Mouse (Mus musculus) G1E (cell line): ENCODE data around the gene Lhfpl2.

Source experiments
- CTCF ChIP-seq: IDR thresholded peaks from 2 replicates; pipeline ENCODE4 v1.5.1; 2012; ENCODE audit warnings: low read depth, low read length, inconsistent platforms, mixed read lengths
- GATA1 ChIP-seq: IDR thresholded peaks from 2 replicates; pipeline ENCODE4 v1.6.1; 2012; ENCODE audit warnings: borderline replicate concordance, low read length, inconsistent platforms, mixed read lengths
- GATA2 ChIP-seq: IDR thresholded peaks from 2 replicates; pipeline ENCODE4 v1.6.1; 2012; ENCODE audit warnings: low read depth, low read length, inconsistent platforms, borderline replicate concordance
- POLR2AphosphoS5 ChIP-seq: IDR thresholded peaks from 2 replicates; pipeline ENCODE4 v1.6.1; 2012; ENCODE audit warnings: low read depth, low read length, inconsistent platforms; ENCODE audit not compliant: insufficient replicate concordance
- TAL1 ChIP-seq: conservative IDR thresholded peaks from 2 replicates; pipeline ENCODE4 v1.6.1; 2012; ENCODE audit warnings: low read depth, low read length, inconsistent platforms, mixed read lengths

DNA sequence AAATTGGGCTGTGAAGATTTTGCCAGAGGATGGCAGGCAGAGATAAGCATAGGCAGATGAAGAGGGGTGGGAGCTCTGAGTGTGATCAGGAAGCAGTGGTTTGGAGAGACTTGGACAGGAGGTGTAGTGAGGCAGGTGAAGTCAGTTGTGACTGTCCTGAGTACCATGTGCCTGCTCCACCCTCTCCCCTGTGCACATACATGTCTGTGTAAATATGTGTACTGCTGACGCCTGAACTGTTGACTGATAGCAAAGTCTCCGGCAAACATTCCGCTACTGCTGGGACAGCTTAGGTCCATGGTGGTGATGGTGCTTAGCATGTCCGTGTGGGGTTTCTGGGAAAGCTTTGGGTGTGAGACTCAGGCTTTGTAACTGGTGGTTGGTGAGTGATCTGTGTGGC lies 73.5 kb downstream of the Lhfpl2 start:
- TF ChIP-seq CTCF = no peak
- no peak for TF ChIP-seq GATA1
- TF ChIP-seq POLR2AphosphoS5 = no peak
- TF ChIP-seq TAL1 = no peak
- no peak for TF ChIP-seq GATA2
